Mouse (Mus musculus) CH12.LX (cell line): Measurements from ENCODE around the gene Ric1. TPM values are rescaled to one million over a fixed set of nuclear protein-coding genes. Genes with fewer than 3 reads are reported as not detected.
"Not testable (repeated sequence)": the region's sequence is repeated elsewhere in the genome, so short reads cannot be mapped to it uniquely, and the experiment has no call there.

Source experiments
- DNase-seq: peaks from one replicate; pipeline ENCODE4 v3.0.0-alpha.2; 2013; ENCODE audit errors: extremely low read depth
- H3K27ac ChIP-seq: 2 replicates; pipeline ENCODE4 v1.5.1; 2012; ENCODE audit warnings: low read depth, mild to moderate bottlenecking, control low read depth, moderate library complexity; ENCODE audit not compliant: insufficient read depth
- H3K27me3 ChIP-seq: replicated peaks from 2 replicates; pipeline ENCODE3; 2012; ENCODE audit warnings: inconsistent platforms
- H3K36me3 ChIP-seq, 2 experiments: replicated peaks in 1 of 2; 2 replicates each; pipeline versions ENCODE3 to v1.6.1; 2012; ENCODE audit warnings: inconsistent platforms in 1 of 2, low read length in 1 of 2, mild to moderate bottlenecking in 1 of 2, mixed read lengths in 1 of 2, moderate library complexity in 1 of 2; ENCODE audit not compliant: control insufficient read depth in 1 of 2, insufficient read depth in 1 of 2
- H3K4me1 ChIP-seq, 2 experiments: 2 replicates each; pipeline ENCODE4 v1.6.1; 2012; ENCODE audit warnings: inconsistent platforms in 1 of 2, moderate library complexity in 1 of 2; ENCODE audit not compliant: insufficient read depth in 2 of 2, control insufficient read depth in 1 of 2
- H3K4me2 ChIP-seq: 2 replicates; pipeline ENCODE4 v1.6.1; 2012; ENCODE audit warnings: low read depth, mild to moderate bottlenecking, control low read depth; ENCODE audit not compliant: poor library complexity, insufficient read depth, severe bottlenecking
- H3K4me3 ChIP-seq, 3 experiments: fragments of 150-350 bp in 1 of 3; sonication (generic) in 1 of 3; replicated peaks in 1 of 3; 2 replicates each; pipeline versions ENCODE3 to v1.5.1; 2011 to 2012; ENCODE audit warnings: low read depth in 2 of 3, low read length in 2 of 3, mild to moderate bottlenecking in 2 of 3, moderate library complexity in 2 of 3, control low read depth in 1 of 3, improper control_type of control experiment in 1 of 3, inconsistent platforms in 1 of 3, mixed read lengths in 1 of 3; ENCODE audit not compliant: poor library complexity in 1 of 3
- H3K79me2 ChIP-seq: replicated peaks from 2 replicates; pipeline ENCODE4 v1.6.1; 2012; ENCODE audit warnings: mild to moderate bottlenecking, moderate library complexity; ENCODE audit not compliant: control insufficient read depth, poor library complexity, insufficient read depth, severe bottlenecking; ENCODE audit errors: extremely low read depth
- H3K9ac ChIP-seq: 2 replicates; pipeline ENCODE4 v1.6.1; 2012; ENCODE audit warnings: low read depth, mild to moderate bottlenecking, control low read depth, moderate library complexity; ENCODE audit not compliant: insufficient read depth
- H3K9me3 ChIP-seq: replicated peaks from 2 replicates; pipeline ENCODE3; 2012; ENCODE audit warnings: low read length, inconsistent platforms, mixed read lengths
- BHLHE40 ChIP-seq: IDR thresholded peaks from 2 replicates; pipeline ENCODE4 v1.6.1; 2011; ENCODE audit warnings: mild to moderate bottlenecking, low read depth, low read length, improper control_type of control experiment
- CHD2 ChIP-seq: IDR thresholded peaks from 2 replicates; pipeline ENCODE4 v1.6.1; 2011; ENCODE audit warnings: low read length, improper control_type of control experiment
- CTCF ChIP-seq, 2 experiments: IDR thresholded peaks in 1 of 2; conservative IDR thresholded peaks in 1 of 2; 2 replicates each; pipeline ENCODE4 v1.5.1; 2011 to 2012; ENCODE audit warnings: low read depth in 2 of 2, low read length in 2 of 2, improper control_type of control experiment in 1 of 2, inconsistent platforms in 1 of 2, mild to moderate bottlenecking in 1 of 2, moderate library complexity in 1 of 2
- E2F4 ChIP-seq: IDR thresholded peaks from 2 replicates; pipeline ENCODE4 v1.6.1; 2011; ENCODE audit warnings: low read depth, low read length, improper control_type of control experiment; ENCODE audit not compliant: insufficient replicate concordance
- ELF1 ChIP-seq: IDR thresholded peaks from 2 replicates; pipeline ENCODE4 v1.6.1; 2014; ENCODE audit warnings: low read depth, mild to moderate bottlenecking, inconsistent platforms, low read length, improper control_type of control experiment
- ETS1 ChIP-seq: conservative IDR thresholded peaks from 2 replicates; pipeline ENCODE4 v1.6.1; 2012; ENCODE audit warnings: low read depth, mild to moderate bottlenecking, inconsistent platforms, low read length, improper control_type of control experiment, moderate library complexity
- GABPA ChIP-seq: IDR thresholded peaks from 2 replicates; pipeline ENCODE4 v1.6.1; 2012; ENCODE audit warnings: low read depth, low read length, improper control_type of control experiment, inconsistent platforms; ENCODE audit not compliant: insufficient replicate concordance
- HCFC1 ChIP-seq: IDR thresholded peaks from 2 replicates; pipeline ENCODE4 v1.6.1; 2012; ENCODE audit warnings: low read depth, mild to moderate bottlenecking, inconsistent platforms, low read length, improper control_type of control experiment
- JUND ChIP-seq: conservative IDR thresholded peaks from 2 replicates; pipeline ENCODE4 v1.6.1; 2011; ENCODE audit warnings: low read depth, low read length, improper control_type of control experiment
- MAX ChIP-seq: IDR thresholded peaks from 2 replicates; pipeline ENCODE4 v1.6.1; 2011; ENCODE audit warnings: low read length, improper control_type of control experiment
- NELFE ChIP-seq: IDR thresholded peaks from 2 replicates; pipeline ENCODE4 v1.6.1; 2011; ENCODE audit warnings: low read depth, low read length, improper control_type of control experiment
- NRF1 ChIP-seq: IDR thresholded peaks from 2 replicates; pipeline ENCODE4 v1.6.1; 2014; ENCODE audit warnings: low read depth, mild to moderate bottlenecking, inconsistent platforms, low read length, improper control_type of control experiment, moderate library complexity
- RAD21 ChIP-seq: IDR thresholded peaks from 2 replicates; pipeline ENCODE4 v1.6.1; 2011; ENCODE audit warnings: low read depth, mild to moderate bottlenecking, low read length, improper control_type of control experiment, moderate library complexity
- SMC3 ChIP-seq: IDR thresholded peaks from 2 replicates; pipeline ENCODE4 v1.6.1; 2011; ENCODE audit warnings: low read depth, low read length, improper control_type of control experiment
- TBP ChIP-seq: conservative IDR thresholded peaks from 2 replicates; pipeline ENCODE4 v1.6.1; 2011; ENCODE audit warnings: low read depth, low read length, improper control_type of control experiment
- ZNF384 ChIP-seq: IDR thresholded peaks from 2 replicates; pipeline ENCODE4 v1.6.1; 2012; ENCODE audit warnings: low read depth, low read length, improper control_type of control experiment, inconsistent platforms
- dilution Hi-C: fragments of 300-500 bp; cut with MboI; formaldehyde crosslinking; loops from 2 replicates; pipeline ENCODE4 v1.14.3; 2020; ENCODE audit warnings: low sequenced_read_pairs; ENCODE audit not compliant: extremely low pct_unique_long_range_greater_than_20kb, extremely low pct_ligation_motif_present
- in situ Hi-C: fragments of 300-500 bp; cut with MboI; formaldehyde crosslinking; loops from 3 replicates; pipeline ENCODE4 v1.14.3; 2019; ENCODE audit warnings: low sequenced_read_pairs, low pct_ligation_motif_present, low pct_unique_long_range_greater_than_20kb, mixed read lengths
- polyA plus RNA-seq: library from polyadenylated mRNA; unstranded; fragments of >175 nt; gene quantifications from 2 replicates; pipeline ENCODE4 v1.2.1, GENCODE M21; 2012; ENCODE audit warnings: low read depth; ENCODE audit not compliant: insufficient read length
- total RNA-seq, 2 experiments: library from RNA; depleted of rRNA; stranded (reverse); fragments of 300-350 nt in 1 of 2; fragments of >200 nt in 1 of 2; gene quantifications; 2 replicates each; pipeline ENCODE4 v1.2.3; 2012 to 2014

The Ric1 gene
- total and polyA plus RNA-seq, 3 experiments: 11.2 to 17.9 (median 16.3) TPM

DNA sequence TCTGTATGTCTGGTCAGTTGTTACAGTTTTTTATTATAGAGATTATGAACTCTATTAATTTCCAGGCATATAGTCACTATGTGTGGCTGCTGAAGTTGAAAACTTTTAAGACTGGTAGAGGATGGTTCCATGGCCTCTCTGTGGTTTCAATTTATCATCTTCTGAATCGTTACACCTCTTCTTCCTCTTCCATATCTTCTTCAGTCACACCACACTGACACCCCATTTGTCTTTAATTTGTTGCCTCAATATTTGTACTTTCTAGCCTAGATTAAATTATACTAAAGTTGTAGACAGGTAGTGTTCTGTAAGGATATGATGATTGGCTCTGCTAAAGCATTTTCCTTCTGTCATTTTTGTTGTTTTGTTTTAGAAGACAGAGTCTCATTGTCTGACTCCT lies 44.4 kb downstream of the Ric1 start:
- in situ Hi-C loops: no loop called here
- Histone ChIP-seq H3K4me2 (no peak overlapping the region), H3K36me3 (peaks cover 13 to 58% of the 10 kb centered on the region in 2 experiments), H3K27me3 (no peaks in the 10 kb centered on the region), H3K79me2 (no peaks in the 10 kb centered on the region), H3K9ac (no peak overlapping the region), H3K9me3 (no peaks in the 10 kb centered on the region), H3K27ac (no peak overlapping the region), H3K4me3 (no peak overlapping the region), H3K4me1 (peaks cover 0 to 8% of the 10 kb centered on the region in 2 experiments; a peak in 1 of 4 replicates)
- no peak for DNase-seq
- no peak for TF ChIP-seq ZNF384
- TF ChIP-seq E2F4: no peak
- no peak for TF ChIP-seq GABPA
- no peak for TF ChIP-seq RAD21
- no peak for TF ChIP-seq NRF1
- TF ChIP-seq ETS1: no peak
- TF ChIP-seq HCFC1: no peak
- dilution Hi-C loops: no loop called here

- Histone ChIP-seq H3K4me2 (no peak overlapping the region), H3K27ac (no peak overlapping the region), H3K4me3 (no peak overlapping the region), H3K4me1 (no peaks in the 10 kb centered on the region), H3K9ac (no peak overlapping the region), H3K79me2 (no peaks in the 10 kb centered on the region), H3K27me3 (no peaks in the 10 kb centered on the region), H3K9me3 (no peaks in the 10 kb centered on the region), H3K36me3 (peaks cover 15 to 66% of the 10 kb centered on the region in 2 experiments)
- DNase-seq: no peak
- no peak for TF ChIP-seq CHD2
- TF ChIP-seq ELF1: no peak
- no peak for TF ChIP-seq NELFE
- in situ Hi-C loops: no loop called here
- dilution Hi-C loops: no loop called here
These were observed 60.4 kb downstream of the Ric1 start for GRCm38 (mm10) chr19:29582439-29582838.

- Histone ChIP-seq H3K9me3 (no peaks in the 10 kb centered on the region), H3K9ac (no peak overlapping the region), H3K4me3 (no peak overlapping the region), H3K79me2 (no peaks in the 10 kb centered on the region), H3K4me2 (no peak overlapping the region), H3K36me3 (peaks cover 23 to 67% of the 10 kb centered on the region in 2 experiments), H3K27me3 (no peaks in the 10 kb centered on the region), H3K27ac (no peak overlapping the region), H3K4me1 (no peaks in the 10 kb centered on the region)
- in situ Hi-C loops: no loop called here
- dilution Hi-C loops: no loop called here
- no peak for DNase-seq
- TF ChIP-seq CTCF (conservative IDR thresholded peaks at IDR 0.05 in 1 of 2, IDR thresholded peaks at IDR 0.05 in 1 of 2; ENCODE audit: low read depth in 2 of 2, low read length in 2 of 2) (no peak), RAD21 (no peak), JUND (no peak), ELF1 (no peak), ZNF384 (no peak), GABPA (no peak), SMC3 (no peak), BHLHE40 (no peak), MAX (no peak), TBP (no peak)
These were observed 61.7 kb downstream of the Ric1 start for GRCm38 (mm10) chr19:29583734-29584133.

DNA sequence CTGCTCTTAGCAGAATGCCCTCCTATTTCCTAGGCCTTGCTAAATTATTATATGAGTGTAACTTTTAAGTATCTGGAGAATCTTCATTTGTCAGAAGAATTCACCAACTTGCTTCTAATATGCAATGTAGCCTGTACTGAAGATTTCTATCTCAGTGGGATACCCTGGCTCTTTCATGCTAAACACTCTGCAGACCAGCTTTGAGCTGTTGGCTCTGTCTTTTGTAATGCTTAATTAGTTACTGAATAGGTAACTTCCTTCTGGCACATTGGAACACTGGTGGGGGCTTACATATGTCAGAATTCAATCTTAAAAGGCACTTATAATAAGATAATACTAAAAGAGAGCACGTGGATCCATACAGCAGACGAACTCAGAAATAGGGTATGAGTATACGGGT lies 71.7 kb downstream of the Ric1 start:
- H3K4me2 ChIP-seq, H3K79me2 ChIP-seq, H3K27ac ChIP-seq, H3K4me3 ChIP-seq, H3K9ac ChIP-seq, dilution Hi-C loops, in situ Hi-C loops, H3K9me3 ChIP-seq, H3K4me1 ChIP-seq, DNase-seq, H3K27me3 ChIP-seq: not testable (repeated sequence)
- H3K36me3 ChIP-seq: peaks cover 26 to 58% of the 10 kb centered on the region in 2 experiments
